8 mouse cellular contexts compared by ENCODE assay signal in the genomic region with DNA sequence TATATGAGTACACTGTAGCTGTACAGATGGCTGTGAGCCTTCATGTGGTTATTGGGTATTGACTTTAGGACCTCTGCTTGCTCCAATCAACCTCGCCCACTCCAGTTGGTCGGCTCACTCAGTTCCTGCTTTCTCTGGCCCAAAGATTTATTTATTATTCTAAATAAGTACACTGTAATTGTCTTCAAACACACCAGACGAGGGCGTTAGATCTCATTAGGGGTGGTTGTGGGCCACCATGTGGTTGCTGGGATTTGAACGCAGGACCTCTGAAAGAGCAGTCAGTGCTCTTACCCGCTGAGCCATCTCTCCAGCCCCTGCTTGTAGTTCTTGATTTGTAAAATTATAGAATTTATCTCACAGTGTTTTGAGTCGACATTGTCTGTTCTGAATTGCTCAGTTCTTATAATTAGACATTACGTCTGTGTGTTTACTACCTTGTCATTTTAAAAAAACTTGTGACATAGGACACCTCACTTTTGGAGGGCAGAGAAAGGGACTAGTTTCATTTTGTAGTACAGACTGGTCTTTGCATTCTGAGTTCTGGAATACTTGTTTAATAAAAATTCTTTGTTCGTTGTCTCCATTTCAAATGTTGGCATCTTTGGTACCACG. TPM values are rescaled to one million over a fixed set of nuclear protein-coding genes. Genes with fewer than 3 reads are reported as not detected.
DNase-seq lines count a peak whose midpoint lies in the region; ATAC-seq and TF ChIP-seq lines count a peak whose summit lies in the region.

No protein-coding gene starts in this region.

- H3K27me3 ChIP-seq in limb, embryonic 14.5 days (ENCODE audit: control insufficient read depth, insufficient read depth, low read length): no peaks in the 10 kb centered on the region
- H3K27me3 ChIP-seq in stomach, postnatal 0 days (ENCODE audit: control insufficient read depth, insufficient read depth, low read length): no peaks in the 10 kb centered on the region

- H3K9me3 ChIP-seq in limb, embryonic 14.5 days (ENCODE audit: control insufficient read depth, low read length): no peaks in the 10 kb centered on the region
- no peaks in the 10 kb centered on the region for H3K9me3 ChIP-seq in stomach, postnatal 0 days (ENCODE audit: control insufficient read depth, low read length)

- H3K9ac ChIP-seq in limb, embryonic 14.5 days (ENCODE audit: low read depth, low read length, severe bottlenecking): peak overlapping the region; percentile 84; the same call in 1 of the 2 replicates
- H3K9ac ChIP-seq in stomach, postnatal 0 days (ENCODE audit: low read length): no peak overlapping the region

- H3K4me3 ChIP-seq in limb, embryonic 14.5 days (replicated peaks; ENCODE audit: low read length): peak overlapping the region; percentile 88
- peak overlapping the region; percentile 92 for H3K4me3 ChIP-seq in stomach, postnatal 0 days (ENCODE audit: low read depth, low read length)

- DNase-seq in cerebellum, adult 9-10 months: peak; percentile 40
- no peak for DNase-seq in cerebellum, adult 8-10 months
- peak; percentile 3 for DNase-seq in thymus, postnatal 14 days
- DNase-seq in thymus, postnatal 25 days: no peak
- no peak for DNase-seq in limb, embryonic 14.5 days (ENCODE audit: low spot score)
- DNase-seq in stomach, postnatal 0 days (ENCODE audit: low spot score): no peak
- DNase-seq in ovary, postnatal 36 days (ENCODE audit: low spot score): no peak
- DNase-seq in left cerebral cortex, adult 11 months (ENCODE audit: low spot score): no peak

- no peak for TF ChIP-seq POLR2A in limb, embryonic 14.5 days (IDR thresholded peaks at IDR 0.05; ENCODE audit: borderline replicate concordance, extremely low read depth, insufficient read depth, insufficient read length)

- H3K36me3 ChIP-seq in limb, embryonic 14.5 days (ENCODE audit: control insufficient read depth, insufficient read depth, low read length): peaks cover 17% of the 10 kb centered on the region
- 0 out of 2 replicates have a peak, but pooled peaks cover 6% of the 10 kb centered on the region for H3K36me3 ChIP-seq in stomach, postnatal 0 days (ENCODE audit: control insufficient read depth, insufficient read depth, low read length)

- peak overlapping the region; percentile 45 for H3K4me2 ChIP-seq in limb, embryonic 14.5 days (replicated peaks; ENCODE audit: low read depth, low read length, severe bottlenecking)
- H3K4me2 ChIP-seq in stomach, postnatal 0 days (replicated peaks; ENCODE audit: low read depth): peak overlapping the region; percentile 56

- peak overlapping the region; percentile 82 for H3K27ac ChIP-seq in limb, embryonic 14.5 days (replicated peaks; ENCODE audit: low read depth, low read length)
- peak overlapping the region; percentile 24; the same call in 1 of the 2 replicates for H3K27ac ChIP-seq in stomach, postnatal 0 days (replicated peaks)

- ATAC-seq in limb, embryonic 14.5 days (ENCODE audit: low FRiP score, low read depth): no peak
- ATAC-seq in stomach, postnatal 0 days (ENCODE audit: low FRiP score, low TSS enrichment): no peak

- 76% methylated on average over 10 of the region's 10 CpGs for WGBS in limb, embryonic 14.5 days
- WGBS in stomach, postnatal 0 days: 59% methylated on average over 10 of the region's 10 CpGs

- no peak for TF ChIP-seq EP300 in stomach, postnatal 0 days (optimal IDR thresholded peaks at IDR 0.05)

- no peak; the same call in 1 of the 2 replicates for TF ChIP-seq CTCF in stomach, postnatal 0 days (IDR thresholded peaks at IDR 0.05; ENCODE audit: low read depth)

- peaks cover 8% of the 10 kb centered on the region for H3K4me1 ChIP-seq in limb, embryonic 14.5 days (ENCODE audit: control insufficient read depth, insufficient read depth, low read length)
- H3K4me1 ChIP-seq in stomach, postnatal 0 days (replicated peaks; ENCODE audit: control insufficient read depth, insufficient read depth): no peaks in the 10 kb centered on the region

RNA-seq across cellular contexts. Expression of gene Arnt, which starts 0.8 kb away (rescaled TPM):
- 57.1 and 70.3 TPM in 2 replicates for polyA plus RNA-seq in limb, embryonic 14.5 days (2012; rRNA removed)
- 37.9 and 44.8 TPM in 2 replicates for polyA plus RNA-seq in limb, embryonic 14.5 days (2014; fragmentation: Nextera tagmentation; extraction: Ambion mirVana)
- polyA plus RNA-seq in stomach, postnatal 0 days (2015; fragmentation: Nextera tagmentation; extraction: Ambion mirVana): 14.2 and 15.3 TPM in 2 replicates

RNA-seq across cellular contexts. Expression of gene 4930558C23Rik, which starts 30.8 kb away (rescaled TPM):
- polyA plus RNA-seq in limb, embryonic 14.5 days (2012; rRNA removed): 0.18 TPM in 1 of 2 replicates, not detected in the other
- not detected in 2 replicates for polyA plus RNA-seq in limb, embryonic 14.5 days (2014; fragmentation: Nextera tagmentation; extraction: Ambion mirVana)
- 0.13 and 0.15 TPM in 2 replicates for polyA plus RNA-seq in stomach, postnatal 0 days (2015; fragmentation: Nextera tagmentation; extraction: Ambion mirVana)

Comparison
In these comparisons a context has a peak if more than half of its experiments do, and no peak if none do; other contexts are left out.
1. DNase-seq: peak in cerebellum, adult 9-10 months (single experiment) and thymus, postnatal 14 days (single experiment); none in cerebellum, adult 8-10 months (single experiment), thymus, postnatal 25 days (single experiment), limb, embryonic 14.5 days (single experiment), stomach, postnatal 0 days (single experiment), ovary, postnatal 36 days (single experiment) and left cerebral cortex, adult 11 months (single experiment).